Mouse (Mus musculus) frontal cortex, postnatal 36 days (tissue): ENCODE data around the gene Vwa8.
"Not testable (repeated sequence)": the region's sequence is repeated elsewhere in the genome, so short reads cannot be mapped to it uniquely, and the experiment has no call there.

Experiments used
- DNase-seq, 2 experiments: peaks; one replicate each; pipeline ENCODE4 v3.0.0; 2022; ENCODE audit warnings: low spot score in 2 of 2

Vwa8 gene

DNA sequence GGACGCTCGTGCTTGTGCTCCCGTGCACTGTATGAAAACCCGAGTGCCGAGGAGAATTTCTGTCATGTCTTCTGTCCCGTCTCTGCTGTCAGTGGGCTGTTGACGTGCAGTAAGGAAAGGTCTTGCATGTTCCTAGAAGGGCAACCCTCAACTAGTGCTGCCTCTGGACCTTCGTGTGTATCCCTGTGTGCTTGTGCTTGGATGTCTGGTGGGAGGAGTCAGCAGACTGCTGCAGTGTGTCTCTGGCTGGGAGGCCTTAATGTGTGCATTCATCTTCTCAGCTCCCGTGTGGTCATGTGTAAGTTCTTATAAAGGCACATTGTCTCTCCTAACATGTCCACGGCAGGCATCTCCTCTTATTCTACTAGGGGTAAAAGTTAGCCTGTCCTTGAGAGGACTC lies 32.7 kb downstream of the Vwa8 start:
- no peak for DNase-seq

DNA sequence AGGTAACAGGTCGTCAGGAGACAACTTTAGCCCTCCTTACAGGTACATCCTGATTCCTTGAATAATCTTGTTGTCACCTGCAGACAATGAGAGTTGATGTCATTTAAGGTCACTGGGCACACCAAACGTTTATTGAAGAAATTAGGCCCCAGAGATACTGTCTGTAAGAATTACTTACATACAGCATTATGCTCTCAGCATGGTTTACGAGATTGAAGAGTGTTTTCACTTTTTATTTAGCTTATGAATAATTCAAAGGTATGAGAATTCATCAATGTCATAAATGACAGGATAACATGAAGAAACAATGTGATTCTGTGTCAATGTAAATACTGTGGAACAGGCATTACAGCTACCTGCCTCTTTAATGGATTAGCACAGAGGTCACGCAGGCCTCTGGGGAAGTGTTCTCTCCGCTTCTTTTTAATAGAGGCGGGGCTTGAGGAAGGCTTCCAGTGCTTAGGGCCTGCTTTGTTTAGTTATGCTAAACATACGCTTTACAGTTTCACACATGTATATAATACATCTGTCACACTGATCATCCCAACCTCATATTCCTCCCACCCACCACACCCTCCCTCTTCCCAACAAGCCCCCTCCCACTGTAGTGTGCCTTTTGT lies 37.2 kb downstream of the Vwa8 start:
- DNase-seq = no peak

DNA sequence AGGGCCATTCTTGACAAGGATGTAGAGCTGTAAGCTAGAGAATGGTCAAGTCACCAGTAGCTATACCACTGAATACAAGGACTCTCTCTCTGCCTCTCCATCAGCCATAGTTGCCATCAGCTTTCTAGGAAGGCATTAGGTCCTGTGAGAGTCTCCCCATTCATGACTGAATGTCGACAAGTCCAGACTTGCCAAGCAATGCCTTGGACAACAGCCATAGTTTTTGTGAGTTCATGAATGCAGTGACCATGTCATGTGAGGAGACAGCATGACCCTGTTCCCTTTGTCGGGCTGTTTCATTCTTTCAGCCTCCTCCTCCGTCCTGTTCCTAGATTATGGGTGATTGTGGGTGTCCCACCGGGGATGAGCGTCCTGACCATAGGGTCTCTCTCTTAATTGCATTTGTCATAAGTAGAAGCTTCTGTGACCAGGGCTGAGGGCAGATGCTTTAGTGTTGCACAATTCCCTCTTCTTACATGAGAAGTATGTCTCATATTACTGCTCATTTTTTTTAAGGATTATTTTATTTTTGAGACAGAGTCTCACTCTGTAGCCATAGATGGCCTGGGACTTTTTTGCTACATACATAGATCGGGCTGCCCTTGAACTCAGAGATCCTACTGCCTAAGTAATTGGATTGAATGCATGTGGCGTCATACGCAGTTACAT lies 37.8 kb downstream of the Vwa8 start:
- DNase-seq = no peak

DNA sequence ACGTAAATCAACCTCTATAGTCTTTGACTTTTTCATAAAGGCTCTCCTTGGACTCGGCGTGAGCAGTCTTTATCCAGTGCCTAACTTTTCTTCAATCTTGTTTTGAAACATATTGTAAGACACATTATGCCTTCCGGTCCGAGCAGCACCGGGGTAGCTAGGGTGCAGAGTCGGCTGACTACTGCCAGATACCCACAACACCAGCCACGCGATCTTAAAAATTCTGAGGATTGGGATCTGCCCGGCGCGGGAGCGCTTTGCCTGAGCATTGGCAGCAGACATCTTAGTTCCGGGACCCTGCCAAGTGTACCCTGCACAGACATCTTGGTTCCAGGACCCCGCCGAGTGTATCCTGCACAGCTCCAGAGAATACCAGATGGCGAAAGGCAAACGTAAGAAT lies 38.6 kb downstream of the Vwa8 start:
- DNase-seq = not testable (repeated sequence)

DNA sequence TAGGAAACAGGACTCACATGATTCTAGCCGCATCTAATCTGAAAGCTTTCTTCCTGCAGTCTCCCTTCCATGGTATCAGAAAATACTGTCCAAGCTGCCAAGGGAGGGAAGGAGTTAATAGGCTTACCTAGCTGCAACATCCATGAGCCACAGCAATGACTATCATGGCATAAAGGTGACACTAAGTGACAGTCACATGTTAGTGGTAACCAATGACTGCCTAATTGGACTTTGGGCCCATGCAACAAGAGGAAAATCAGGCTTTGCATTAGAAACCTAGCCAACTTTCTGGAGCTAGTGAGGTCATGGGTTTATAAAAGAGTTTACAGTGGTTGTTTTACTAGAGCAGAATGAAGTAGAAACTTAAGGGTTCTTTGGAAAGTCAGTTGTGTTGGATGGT lies 46.6 kb downstream of the Vwa8 start:
- no peak for DNase-seq

DNA sequence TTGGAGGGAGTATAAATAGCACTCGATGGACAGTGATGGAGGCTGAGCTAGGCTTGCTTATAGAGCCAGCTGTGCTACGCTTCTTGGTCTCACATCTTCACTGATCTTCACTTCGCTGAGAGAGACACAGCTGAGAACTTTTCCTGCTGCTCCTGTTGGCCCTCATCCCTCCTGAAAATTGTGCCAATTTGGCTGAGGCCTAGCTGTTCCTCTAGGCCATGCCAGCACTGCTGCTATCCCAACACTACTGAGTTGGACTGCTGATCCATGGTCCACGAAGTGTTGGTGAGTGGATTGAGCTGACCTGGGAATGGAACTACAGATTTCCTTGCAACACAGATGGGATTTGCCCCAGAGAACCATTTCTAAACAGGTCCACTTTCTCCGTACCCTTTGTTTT lies 47.4 kb downstream of the Vwa8 start:
- DNase-seq = no peak

DNA sequence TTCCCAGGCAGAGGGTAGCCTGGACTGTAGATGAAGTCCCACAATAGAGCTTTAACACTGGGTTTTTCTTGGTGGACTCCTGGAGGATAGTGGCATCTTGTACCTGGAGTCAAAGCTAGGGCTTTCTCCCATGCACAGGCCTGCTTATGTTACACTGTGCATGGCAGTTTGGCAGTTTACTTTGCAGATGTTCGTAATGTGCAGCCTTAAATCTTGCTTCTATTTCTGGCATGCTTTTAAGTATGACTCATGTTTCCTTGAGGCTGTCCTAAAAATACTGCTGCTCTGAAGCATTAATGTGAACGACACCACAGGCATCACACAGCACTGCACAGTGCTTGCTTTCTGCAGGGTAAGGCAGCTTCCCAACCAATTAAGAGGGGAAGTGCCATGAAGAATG lies 51.9 kb downstream of the Vwa8 start:
- DNase-seq = peak; percentile 38 to 64

DNA sequence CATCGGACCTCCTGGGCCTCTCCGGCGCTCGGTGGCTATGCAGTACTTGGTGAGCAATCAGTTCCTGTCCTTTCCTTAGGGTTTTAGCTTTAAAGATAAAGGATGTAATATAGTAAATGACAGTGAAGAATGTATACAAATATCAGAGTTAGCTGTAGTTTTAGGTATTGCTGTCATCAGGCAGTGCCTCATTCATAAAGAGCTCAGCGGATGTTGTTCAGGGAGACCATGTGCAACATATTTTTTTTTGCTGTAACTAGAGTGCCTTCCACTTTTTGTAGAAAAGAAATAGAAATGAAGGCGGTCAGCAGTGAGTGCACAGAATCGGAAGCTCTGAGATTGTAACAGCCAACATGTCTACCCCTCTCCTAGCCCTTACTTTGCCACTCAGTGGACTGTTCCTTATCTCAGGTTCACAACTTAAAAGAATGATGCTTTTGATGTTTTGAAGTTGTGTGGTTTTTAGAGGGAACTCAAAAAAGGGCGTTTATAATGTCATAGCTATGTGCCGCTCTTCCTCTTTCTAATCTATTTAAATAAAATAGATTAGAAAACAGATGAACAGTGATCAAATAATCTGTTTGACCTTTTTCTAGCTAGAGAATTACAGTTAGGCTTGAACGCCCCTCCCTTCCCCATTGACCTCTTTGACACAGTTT lies 59.5 kb downstream of the Vwa8 start:
- DNase-seq = no peak

DNA sequence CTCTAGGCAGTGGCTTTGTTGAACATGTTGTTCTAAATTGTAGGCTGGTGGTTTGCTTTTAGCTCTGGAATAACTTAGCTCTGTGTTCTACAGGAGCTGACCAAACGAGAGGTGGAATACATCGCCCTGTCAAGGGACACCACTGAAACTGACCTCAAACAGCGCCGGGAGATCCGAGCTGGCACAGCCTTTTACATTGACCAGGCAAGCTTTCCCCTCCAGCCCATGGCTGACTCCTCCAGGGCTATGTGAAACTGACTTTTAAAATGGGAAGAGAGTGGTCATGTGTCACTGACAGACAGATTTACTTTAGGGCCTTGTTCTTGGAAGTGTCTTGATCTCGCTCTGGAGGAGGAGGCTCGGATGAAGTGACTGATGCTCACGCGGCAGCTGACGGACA lies 63.2 kb downstream of the Vwa8 start:
- no peak for DNase-seq

DNA sequence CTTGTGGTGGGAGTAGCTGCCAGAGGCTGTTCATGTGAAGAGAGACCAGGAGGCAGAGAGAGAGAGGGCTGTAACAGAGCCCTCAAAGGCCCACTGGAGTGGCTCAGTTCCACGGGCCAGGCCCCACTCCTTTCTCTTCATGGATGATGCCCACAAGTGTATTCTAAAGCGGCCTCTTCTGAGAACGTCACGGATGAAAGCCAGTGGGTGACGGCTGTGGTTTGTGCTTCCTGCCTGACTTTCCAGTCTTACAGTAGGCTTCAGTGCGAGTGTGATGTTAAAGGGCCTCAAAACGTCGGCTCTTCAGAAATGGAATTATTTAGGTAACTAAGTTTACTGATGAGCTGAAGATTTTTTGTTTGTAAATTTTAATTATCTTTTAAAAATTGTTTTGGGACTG lies 65.3 kb downstream of the Vwa8 start:
- DNase-seq = no peak

DNA sequence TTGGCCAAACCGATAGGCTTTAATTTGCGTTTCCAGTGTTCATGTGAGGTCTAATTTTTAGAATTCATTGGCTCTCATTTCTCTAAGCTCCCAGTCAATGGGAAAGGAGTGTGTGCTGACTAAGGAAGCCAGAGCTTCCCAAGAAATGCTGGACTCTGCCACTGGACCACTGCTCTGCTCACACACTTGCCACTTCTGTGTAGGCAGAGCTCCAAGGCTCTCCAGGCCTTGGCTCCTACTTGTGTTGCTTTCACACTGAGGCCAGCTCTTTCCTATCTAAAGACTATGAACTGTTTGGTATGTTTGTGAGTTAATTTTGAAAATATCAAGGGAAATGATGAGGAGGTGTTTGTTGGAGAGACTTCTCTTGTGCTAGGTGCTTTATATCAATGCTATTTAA lies 67.8 kb downstream of the Vwa8 start:
- no peak for DNase-seq

DNA sequence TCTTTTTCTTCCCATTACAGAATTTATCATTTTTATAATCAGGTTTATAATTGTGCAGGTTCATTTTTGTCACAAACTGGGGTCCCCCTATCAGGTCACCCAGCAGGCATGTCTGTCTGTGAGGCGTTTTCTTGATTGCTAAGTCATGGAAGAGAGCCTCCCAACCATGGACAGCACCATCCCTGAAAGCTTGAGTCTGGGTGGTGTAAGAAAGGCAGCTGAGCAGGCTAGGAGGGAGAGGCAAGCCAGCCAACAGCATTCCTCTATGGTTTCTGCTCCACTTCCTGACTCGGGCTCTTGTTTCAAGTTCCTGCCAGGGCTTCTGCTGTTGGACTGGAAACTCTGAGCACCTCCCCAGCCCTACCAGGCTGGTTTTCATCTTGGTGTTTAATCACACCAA lies 72.4 kb downstream of the Vwa8 start:
- no peak for DNase-seq

DNA sequence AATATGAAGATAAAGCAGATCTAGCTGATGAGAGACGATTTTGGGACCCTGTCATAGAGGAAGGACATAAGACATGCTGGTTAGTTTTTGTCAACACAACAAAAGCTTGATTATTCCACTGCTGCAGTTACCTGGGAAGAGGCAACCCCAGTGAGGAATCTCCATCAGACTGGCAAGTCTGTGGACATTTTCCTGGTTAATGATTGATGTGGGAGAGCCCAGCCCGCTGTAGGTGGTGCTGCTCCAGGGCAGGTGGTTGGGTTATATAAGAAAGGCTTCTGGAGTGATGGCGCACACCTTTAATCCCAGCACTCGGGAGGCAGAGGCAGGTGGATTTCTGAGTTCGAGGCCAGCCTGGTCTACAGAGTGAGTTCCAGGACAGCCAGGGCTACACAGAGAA lies 74.8 kb downstream of the Vwa8 start:
- no peak for DNase-seq

DNA sequence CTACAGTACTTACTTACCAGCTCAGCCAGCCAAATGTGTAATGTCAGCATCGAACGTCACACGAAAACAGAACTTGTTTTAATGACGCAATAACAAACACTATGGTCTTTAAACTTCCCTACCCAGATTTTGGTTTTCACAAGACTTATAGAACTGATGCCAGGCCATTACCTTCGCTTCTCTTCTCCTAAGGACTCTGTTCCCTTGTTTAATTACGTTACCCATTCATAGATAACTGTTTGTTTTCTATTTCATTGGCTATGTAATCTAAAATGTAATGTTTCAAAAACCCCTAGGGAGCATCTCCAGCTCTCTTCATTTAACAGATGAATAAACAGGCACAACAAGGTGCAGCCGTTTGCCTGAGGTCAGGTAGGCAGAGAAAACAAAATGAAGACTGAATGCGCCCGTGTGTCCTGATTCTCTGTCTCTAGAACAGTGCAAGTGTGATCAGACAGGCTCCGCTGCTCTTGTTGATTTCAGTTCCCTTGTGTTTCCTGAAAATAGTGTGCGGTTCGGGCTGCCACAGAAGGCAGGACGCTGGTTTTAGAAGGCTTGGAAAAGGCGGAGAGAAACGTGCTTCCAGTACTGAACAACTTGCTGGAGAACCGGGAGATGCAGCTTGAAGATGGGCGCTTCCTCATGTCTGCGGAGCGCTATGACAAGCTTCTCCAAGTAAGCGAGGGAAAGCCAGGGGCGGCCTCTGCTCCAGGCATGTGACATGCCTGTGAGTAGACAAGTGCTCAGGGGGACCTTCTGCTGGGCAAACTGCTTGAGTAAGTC lies 76.1 kb downstream of the Vwa8 start:
- peak; percentile 23 to 33 for DNase-seq

DNA sequence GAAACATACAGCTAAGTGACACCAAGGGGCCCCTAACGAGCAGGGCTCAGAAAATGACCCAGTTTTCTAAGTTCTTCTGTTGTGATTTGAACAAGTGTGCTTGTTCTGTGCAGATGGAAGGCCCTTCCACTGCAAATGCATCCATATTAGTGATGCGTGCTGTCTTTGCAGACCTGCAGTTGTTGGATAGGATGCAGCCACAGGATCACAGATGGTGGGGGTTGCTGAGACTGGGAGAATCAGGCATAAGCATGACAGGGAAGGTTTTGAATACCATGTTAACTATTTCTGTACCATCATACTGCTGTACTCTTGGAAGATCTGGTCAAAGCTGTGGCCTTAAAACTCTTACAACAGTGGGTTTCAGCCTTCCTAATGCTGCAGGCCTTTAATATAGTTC lies 83.2 kb downstream of the Vwa8 start:
- no peak for DNase-seq

DNA sequence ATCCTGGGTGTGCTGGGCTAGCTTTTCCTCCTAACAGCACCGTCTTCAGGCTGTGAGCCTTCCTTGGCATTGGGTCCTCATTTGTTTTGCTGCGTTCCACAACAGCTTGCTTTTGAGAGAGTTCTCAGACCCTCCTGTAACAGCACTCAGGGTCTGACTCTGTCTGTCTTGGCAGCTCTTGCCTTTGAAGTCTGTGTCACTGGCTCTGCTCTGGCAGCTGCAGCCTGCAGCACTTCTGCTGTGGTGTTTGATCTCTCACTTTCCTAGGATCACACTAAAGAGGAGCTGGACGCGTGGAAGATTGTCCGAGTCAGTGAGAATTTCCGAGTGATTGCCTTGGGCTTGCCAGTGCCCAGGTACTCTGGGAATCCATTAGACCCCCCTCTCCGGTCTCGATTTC lies 84.5 kb downstream of the Vwa8 start:
- no peak for DNase-seq

DNA sequence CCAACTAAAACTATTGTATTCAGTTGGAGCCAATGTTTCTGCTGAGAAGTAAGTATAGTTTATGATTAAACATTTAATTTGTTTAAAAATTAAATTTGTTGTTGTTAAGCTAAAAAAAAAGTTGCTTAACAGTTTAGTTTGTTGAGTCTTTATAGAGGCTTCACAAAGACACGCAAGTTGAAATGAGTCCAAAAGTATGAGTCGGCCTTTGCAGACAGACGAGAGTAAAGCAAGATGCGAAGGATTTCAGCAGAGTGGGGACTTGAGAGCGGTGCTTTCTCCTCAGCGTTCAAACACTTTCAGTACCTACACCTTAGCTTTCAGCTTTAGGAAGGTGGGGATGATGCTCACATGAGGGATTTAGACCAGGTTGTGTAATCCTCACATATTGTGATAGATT lies 85.7 kb downstream of the Vwa8 start:
- DNase-seq = no peak

DNA sequence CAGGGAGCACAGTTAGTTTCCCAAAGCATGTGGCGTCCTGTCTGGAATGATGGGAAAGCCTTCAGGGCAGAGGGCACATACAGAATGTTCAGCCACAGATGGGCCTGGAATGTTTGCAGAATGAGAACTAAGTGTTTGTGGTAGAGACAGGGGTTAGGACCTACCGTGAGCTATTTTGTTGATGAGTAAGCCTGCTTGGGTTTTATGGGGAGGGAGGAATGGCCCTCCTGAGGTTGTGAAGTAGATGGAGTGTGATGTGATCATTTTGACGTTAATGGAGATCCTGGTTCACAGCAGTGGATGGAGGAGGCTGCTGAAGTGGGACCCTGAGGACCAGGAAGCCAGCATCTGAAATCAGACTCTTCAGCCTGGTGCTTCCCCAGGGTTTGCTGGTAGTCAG lies 86.9 kb downstream of the Vwa8 start:
- no peak for DNase-seq

DNA sequence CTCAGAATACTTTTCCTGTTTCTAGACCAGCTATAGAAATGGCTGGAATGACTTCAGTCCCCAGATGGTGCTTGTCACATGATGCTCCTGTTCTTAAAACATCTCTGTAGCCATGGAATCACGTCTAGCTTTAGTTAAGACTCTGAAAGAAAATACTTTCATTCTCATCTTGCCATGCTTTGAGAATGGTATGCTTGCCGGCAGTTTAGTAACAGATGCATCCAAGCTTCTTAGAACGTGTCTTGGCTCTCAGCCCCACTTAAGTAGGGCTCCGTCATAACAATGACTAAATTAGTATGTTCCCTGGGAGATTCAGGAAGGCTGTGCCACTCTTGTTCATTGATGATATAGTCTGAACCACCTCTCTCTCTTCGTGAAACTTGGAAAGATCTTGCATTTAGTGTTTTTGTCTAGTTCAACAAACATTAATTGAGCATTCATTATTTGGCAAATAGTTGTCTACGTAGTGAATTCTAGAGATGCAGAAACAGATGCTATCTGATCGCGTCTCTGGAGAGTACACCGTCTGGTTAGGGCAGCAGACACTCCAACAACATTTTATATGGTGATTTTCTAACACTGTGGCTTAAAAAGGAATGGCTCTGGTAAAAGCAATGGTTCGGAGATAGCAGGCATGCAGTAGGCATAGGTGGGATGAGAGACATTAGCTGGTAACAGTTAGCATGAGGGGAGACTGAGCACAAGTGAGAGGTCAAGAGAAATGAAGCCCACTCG lies 93.1 kb downstream of the Vwa8 start:
- DNase-seq = peak; percentile 49 to 85

DNA sequence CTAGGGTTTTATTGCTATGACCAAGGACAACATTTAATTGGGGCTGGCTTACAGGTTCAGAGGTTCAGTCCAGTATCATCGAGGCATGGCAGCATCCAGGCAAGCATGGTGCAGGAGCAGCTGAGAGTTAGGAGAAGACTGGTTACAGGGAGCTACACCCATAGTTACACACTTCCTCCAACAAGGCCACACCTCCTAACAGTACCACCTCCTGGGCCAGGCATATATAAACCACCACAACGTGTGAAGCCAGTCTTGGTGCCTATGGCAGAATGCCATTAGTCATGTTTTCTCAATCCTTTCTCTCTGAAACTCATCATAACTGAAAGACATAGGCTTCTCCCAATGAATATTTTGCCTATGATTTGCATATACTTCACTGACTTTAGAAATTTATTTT lies 106.9 kb downstream of the Vwa8 start:
- DNase-seq = no peak

DNA sequence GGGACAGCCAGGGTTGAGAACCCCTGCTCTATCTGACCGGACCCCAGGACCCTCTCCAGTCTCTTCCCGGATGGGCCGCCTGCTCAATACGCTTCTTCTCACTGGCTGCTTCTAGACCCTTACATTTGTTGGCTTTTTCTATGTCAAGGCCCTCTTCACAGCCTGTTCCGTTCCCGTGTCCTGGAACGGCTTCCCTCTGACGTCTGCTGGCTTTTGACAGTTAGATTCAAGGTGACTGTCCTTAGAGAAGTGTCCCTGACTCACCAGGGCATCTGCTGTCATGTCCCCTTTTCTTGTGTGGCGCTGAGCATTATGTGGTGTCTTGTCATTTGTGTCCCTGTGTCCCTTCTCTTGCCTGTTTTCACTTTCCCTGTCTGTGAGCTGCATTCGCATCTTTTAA lies 121.8 kb downstream of the Vwa8 start:
- no peak for DNase-seq

DNA sequence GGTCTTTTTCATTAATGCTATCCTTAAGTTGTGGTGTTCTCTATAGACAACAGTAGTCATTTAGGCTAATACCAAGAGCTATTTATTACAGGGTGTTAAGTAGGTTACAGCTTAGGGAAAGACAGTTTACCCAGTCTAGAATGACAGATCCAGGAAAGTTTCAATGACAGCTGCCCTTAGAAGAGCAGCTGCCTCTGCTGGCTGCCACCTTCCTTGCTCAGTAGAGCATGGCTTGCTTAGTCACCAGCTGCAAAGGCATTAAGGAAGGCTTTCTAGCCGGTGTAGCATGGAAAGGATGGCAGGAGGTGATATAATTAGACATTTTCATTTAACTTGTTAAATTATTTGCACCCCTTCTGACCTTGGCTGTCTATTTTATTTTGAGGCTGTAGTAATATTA lies 123.6 kb downstream of the Vwa8 start:
- DNase-seq = no peak
